Mouse (Mus musculus) brain, embryonic 14.5 days (tissue): Measurements from ENCODE around the gene Mtch1.

Experiments
- CTCF ChIP-seq: fragments of 200-500 bp; IDR thresholded peaks from 2 replicates; pipeline ENCODE4 v1.5.1; 2012; ENCODE audit warnings: inconsistent platforms, mild to moderate bottlenecking, moderate library complexity, borderline replicate concordance; ENCODE audit not compliant: insufficient read depth, insufficient read length; ENCODE audit errors: extremely low read depth
- POLR2A ChIP-seq: fragments of 200-500 bp; IDR thresholded peaks from 2 replicates; pipeline ENCODE4 v1.6.1; 2012; ENCODE audit warnings: mild to moderate bottlenecking, inconsistent platforms, borderline replicate concordance; ENCODE audit not compliant: poor library complexity, insufficient read depth, insufficient read length, severe bottlenecking; ENCODE audit errors: extremely low read depth

GRCm38 (mm10) chr17:29394106-29394760 lies 46.5 kb upstream of the Mtch1 start:
- no peak for TF ChIP-seq CTCF
- TF ChIP-seq POLR2A, result no peak
